Mouse (Mus musculus): Measurements from ENCODE around the gene Lat.
"Not testable (repeated sequence)": the region's sequence is repeated elsewhere in the genome, so short reads cannot be mapped to it uniquely, and the experiment has no call there.

The Lat gene

DNA sequence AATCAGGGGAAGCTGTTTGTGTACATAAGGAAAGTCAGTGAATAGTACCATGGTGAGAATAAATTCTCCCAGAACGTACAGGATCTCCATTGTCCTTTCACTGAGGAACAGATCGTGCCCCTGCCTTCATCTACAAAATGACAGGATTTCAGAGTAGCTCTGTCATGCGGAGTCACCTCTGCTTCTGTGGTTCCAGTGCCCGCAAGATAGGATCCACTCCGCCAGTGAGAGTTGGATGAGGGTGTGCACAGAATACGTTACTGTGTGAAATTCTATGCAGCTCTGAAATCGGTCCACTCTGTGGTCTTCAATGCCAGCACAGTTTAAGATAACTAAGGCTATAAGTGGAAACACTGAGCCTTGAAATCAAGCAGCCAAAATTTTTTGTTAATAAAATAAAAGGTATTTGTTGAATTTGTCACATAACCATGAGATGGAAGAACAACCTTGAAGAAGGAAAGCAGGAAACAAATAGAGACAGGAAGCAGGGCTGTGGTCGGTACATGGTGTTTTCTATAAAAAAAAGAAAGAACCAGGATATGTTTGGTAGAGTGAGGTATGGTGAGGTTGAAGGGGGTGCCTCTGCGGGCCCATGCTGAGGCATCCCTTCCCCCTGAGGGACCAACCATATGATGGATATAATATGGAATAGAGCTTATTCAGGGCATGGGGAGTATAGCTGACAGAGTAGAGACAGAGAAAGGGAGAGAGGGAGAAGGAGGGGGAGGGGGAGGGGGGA is 39.3 kb downstream of the Lat start:
- no peak for DNase-seq

DNA sequence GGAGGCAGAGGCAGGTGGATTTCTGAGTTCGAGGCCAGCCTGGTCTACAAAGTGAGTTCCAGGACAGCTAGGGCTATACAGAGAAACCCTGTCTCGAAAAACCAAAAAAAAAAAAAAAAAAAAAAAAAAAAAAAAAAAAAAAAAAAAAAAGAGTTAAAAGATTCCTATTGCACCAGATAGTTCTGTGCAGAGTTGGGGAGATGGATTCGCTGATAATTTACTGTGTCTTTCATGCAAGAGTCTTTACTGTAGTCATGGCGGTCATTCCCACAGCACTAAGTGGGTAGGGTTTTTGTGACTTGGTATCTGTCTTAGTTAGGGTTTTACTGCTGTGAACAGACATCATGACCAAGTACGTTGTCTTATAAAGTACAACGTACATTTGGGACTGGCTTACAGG is 40.5 kb downstream of the Lat start:
- DNase-seq = not testable (repeated sequence)

DNA sequence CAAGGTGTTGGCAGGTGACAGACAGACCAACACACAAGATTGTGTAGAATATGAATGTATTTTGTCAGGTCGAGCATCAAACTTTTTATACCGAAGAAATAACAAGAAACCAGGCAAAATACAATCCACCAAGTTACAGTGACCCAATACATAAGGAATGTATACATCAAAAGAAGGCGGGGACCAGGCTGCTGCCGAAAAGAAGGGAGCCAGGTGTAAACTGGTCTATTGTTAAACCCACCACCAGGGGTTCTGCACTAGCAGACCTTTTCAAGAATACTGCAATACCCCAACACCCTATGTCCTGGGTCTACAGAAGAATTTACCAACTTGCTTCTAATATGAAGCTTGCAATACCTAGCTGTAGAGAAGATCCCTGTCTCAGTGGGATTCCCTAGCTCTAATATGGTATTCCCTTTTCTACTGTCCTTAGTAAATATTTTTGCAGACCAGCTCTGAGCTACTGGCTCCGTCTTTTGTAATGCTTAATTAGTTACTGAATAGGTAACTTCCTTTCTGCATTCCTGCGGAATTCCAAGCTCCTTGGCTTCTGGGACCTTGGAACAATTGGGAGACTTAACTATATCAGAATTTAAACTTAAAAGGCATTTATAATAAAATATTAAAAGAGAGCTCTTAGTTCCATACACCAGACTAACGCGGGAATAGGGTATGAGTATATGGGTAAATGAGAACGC is 43.6 kb downstream of the Lat start:
- not testable (repeated sequence) for DNase-seq

GRCm38 (mm10) chr7:126324791-126325190 is 44.6 kb downstream of the Lat start:
- no peak for DNase-seq

GRCm38 (mm10) chr7:126323729-126324128 is 45.6 kb downstream of the Lat start:
- DNase-seq = peak; percentile 62 to 83

DNA sequence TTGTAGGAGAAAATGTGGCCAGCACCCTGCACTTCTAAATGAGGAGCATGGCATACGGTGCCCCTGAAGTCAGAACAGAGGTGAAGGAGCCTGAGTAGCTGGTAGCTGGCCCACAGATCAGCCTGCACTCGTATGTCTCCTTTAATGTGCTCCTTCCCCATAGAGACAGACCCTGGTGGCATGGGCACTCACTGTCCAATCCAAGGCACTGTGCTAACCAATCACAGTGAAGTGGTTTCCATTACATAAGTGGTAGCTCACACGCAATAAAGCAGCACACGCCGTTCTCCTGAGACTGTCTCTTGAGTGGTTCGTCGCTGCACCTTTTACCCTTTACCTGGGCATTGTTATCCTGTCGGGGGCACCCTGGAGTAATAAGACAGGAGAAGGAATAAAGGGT is 55.1 kb downstream of the Lat start:
- no peak for DNase-seq

All from lung, postnatal 4 days (tissue).